Mouse (Mus musculus): ENCODE results near the gene Rab5if. TPM values are rescaled to one million over a fixed set of nuclear protein-coding genes. Genes with fewer than 3 reads are reported as not detected.

Rab5if gene
- polyA plus RNA-seq, 1 experiment from 2014 or later = 176 TPM

GRCm38 (mm10) chr2:156857385-156857791 lies 5.5 kb upstream of the Rab5if start:
- no peak for ATAC-seq (ENCODE audit: low FRiP score, low read depth)
- Histone ChIP-seq H3K27me3 (no peaks in the 10 kb centered on the region), H3K36me3 (peaks cover 28% of the 10 kb centered on the region), H3K4me1 (peaks cover 10% of the 10 kb centered on the region), H3K27ac (replicated peaks) (no peak overlapping the region), H3K9ac (replicated peaks) (no peak overlapping the region), H3K4me3 (no peak overlapping the region), H3K9me3 (no peaks in the 10 kb centered on the region), H3K4me2 (replicated peaks) (no peak overlapping the region)
- 78% methylated on average over 3 of the region's 3 CpGs for WGBS

- Histone ChIP-seq H3K27me3 (no peaks in the 10 kb centered on the region), H3K27ac (replicated peaks) (no peak within 1 kb of the TSS), H3K4me1 (peaks cover 10% of the 10 kb centered on the region), H3K9me3 (no peaks in the 10 kb centered on the region), H3K36me3 (peaks cover 27% of the 10 kb centered on the region), H3K4me3 (no peak within 1 kb of the TSS), H3K9ac (replicated peaks) (no peak within 1 kb of the TSS), H3K4me2 (replicated peaks) (no peak within 1 kb of the TSS)
- no peak for ATAC-seq (ENCODE audit: low FRiP score, low read depth)
- WGBS = 89% methylated on average over 2 of the region's 2 CpGs
Measured at GRCm38 (mm10) chr2:156857835-156858234, 5.1 kb upstream of the Rab5if start, which contains the start of gene 4930518I15Rik. Gene 4930518I15Rik (minus strand): TSS chr2:156857946.

- Histone ChIP-seq H3K4me3 (no peak overlapping the region), H3K27ac (replicated peaks) (no peak overlapping the region), H3K4me2 (replicated peaks) (no peak overlapping the region), H3K9me3 (no peaks in the 10 kb centered on the region), H3K27me3 (no peaks in the 10 kb centered on the region), H3K4me1 (peaks cover 12% of the 10 kb centered on the region), H3K9ac (replicated peaks) (no peak overlapping the region), H3K36me3 (peaks cover 27% of the 10 kb centered on the region)
- 92% methylated on average over 7 of the region's 7 CpGs for WGBS
- no peak for ATAC-seq (ENCODE audit: low FRiP score, low read depth)
Measured at GRCm38 (mm10) chr2:156858671-156859070, 4.3 kb upstream of the Rab5if start.

GRCm38 (mm10) chr2:156862041-156862717 lies 749 bp upstream of the Rab5if start:
- under 1% methylated on average over 19 of the region's 19 CpGs for WGBS
- no peak for ATAC-seq (ENCODE audit: low FRiP score, low read depth)
- Histone ChIP-seq H3K4me3 (peak overlapping the region; percentile 94), H3K9me3 (no peaks in the 10 kb centered on the region), H3K4me1 (peaks cover 23% of the 10 kb centered on the region), H3K27ac (replicated peaks) (peak overlapping the region; percentile 90), H3K4me2 (replicated peaks) (peak overlapping the region; percentile 57), H3K27me3 (no peaks in the 10 kb centered on the region), H3K9ac (replicated peaks) (peak overlapping the region; percentile 98), H3K36me3 (peaks cover 28% of the 10 kb centered on the region)

- Histone ChIP-seq H3K27me3 (no peaks in the 10 kb centered on the region), H3K4me2 (replicated peaks) (peak overlapping the region; percentile 83), H3K9ac (replicated peaks) (peak overlapping the region; percentile 98), H3K4me3 (peak overlapping the region; percentile 94), H3K36me3 (peaks cover 33% of the 10 kb centered on the region), H3K27ac (replicated peaks) (peak overlapping the region; percentile 90), H3K4me1 (peaks cover 23% of the 10 kb centered on the region), H3K9me3 (no peaks in the 10 kb centered on the region)
- WGBS = 3% methylated on average over 28 of the region's 28 CpGs
- ATAC-seq (ENCODE audit: low FRiP score, low read depth) = no peak
Measured at GRCm38 (mm10) chr2:156863487-156864160, 696 bp downstream of the Rab5if start.

- peak overlapping the region; percentile 83 for H3K4me2 ChIP-seq (replicated peaks)
- peaks cover 41% of the 10 kb centered on the region for H3K36me3 ChIP-seq
- no peaks in the 10 kb centered on the region for H3K9me3 ChIP-seq
- no peak overlapping the region for H3K9ac ChIP-seq (replicated peaks)
- WGBS = 92% methylated on average over 3 of the region's 3 CpGs
- ATAC-seq (ENCODE audit: low FRiP score, low read depth) = no peak
- no peak overlapping the region; the same call in 1 of the 2 replicates for H3K4me3 ChIP-seq
- H3K4me1 ChIP-seq = peaks cover 23% of the 10 kb centered on the region
- H3K27ac ChIP-seq (replicated peaks) = no peak overlapping the region
- no peaks in the 10 kb centered on the region for H3K27me3 ChIP-seq
Measured at GRCm38 (mm10) chr2:156864481-156864880, 1.6 kb downstream of the Rab5if start.

GRCm38 (mm10) chr2:156868994-156869393 lies 6.1 kb downstream of the Rab5if start:
- Histone ChIP-seq H3K9me3 (no peaks in the 10 kb centered on the region), H3K9ac (replicated peaks) (no peak overlapping the region), H3K27ac (replicated peaks) (no peak overlapping the region), H3K4me3 (no peak overlapping the region), H3K27me3 (no peaks in the 10 kb centered on the region), H3K4me2 (replicated peaks) (no peak overlapping the region), H3K36me3 (peaks cover 80% of the 10 kb centered on the region), H3K4me1 (peaks cover 7% of the 10 kb centered on the region)
- WGBS = 87% methylated on average over 8 of the region's 8 CpGs
- no peak for ATAC-seq (ENCODE audit: low FRiP score, low read depth)

- no peak for ATAC-seq (ENCODE audit: low FRiP score, low read depth)
Measured at GRCm38 (mm10) chr2:156869554-156869953, 6.6 kb downstream of the Rab5if start.

GRCm38 (mm10) chr2:156870519-156870918 lies 7.6 kb downstream of the Rab5if start:
- H3K4me2 ChIP-seq (replicated peaks) = no peak overlapping the region
- H3K27ac ChIP-seq (replicated peaks) = no peak overlapping the region
- 75% methylated on average over 6 of the region's 6 CpGs for WGBS
- no peaks in the 10 kb centered on the region for H3K9me3 ChIP-seq
- peaks cover 88% of the 10 kb centered on the region for H3K36me3 ChIP-seq
- H3K4me3 ChIP-seq = no peak overlapping the region
- ATAC-seq (ENCODE audit: low FRiP score, low read depth) = no peak
- no peaks in the 10 kb centered on the region for H3K27me3 ChIP-seq
- no peak overlapping the region for H3K9ac ChIP-seq (replicated peaks)
- H3K4me1 ChIP-seq = peaks cover under 1% of the 10 kb centered on the region; the same call in 1 of the 2 replicates

More at GRCm38 (mm10) chr2:156869554-156869953, 6.6 kb downstream of the Rab5if start:
- no peaks in the 10 kb centered on the region for H3K27me3 ChIP-seq
- H3K4me1 ChIP-seq = peaks cover 2% of the 10 kb centered on the region; the same call in 1 of the 2 replicates
- no peak overlapping the region for H3K4me3 ChIP-seq
- H3K9ac ChIP-seq (replicated peaks) = no peak overlapping the region
- H3K27ac ChIP-seq (replicated peaks) = no peak overlapping the region
- no peaks in the 10 kb centered on the region for H3K9me3 ChIP-seq
- 95% methylated on average over 7 of the region's 7 CpGs for WGBS
- peaks cover 85% of the 10 kb centered on the region for H3K36me3 ChIP-seq
- no peak overlapping the region for H3K4me2 ChIP-seq (replicated peaks)

GRCm38 (mm10) chr2:156873629-156874028 lies 10.7 kb downstream of the Rab5if start:
- H3K9me3 ChIP-seq = no peaks in the 10 kb centered on the region
- H3K36me3 ChIP-seq = peaks cover 60% of the 10 kb centered on the region
- no peaks in the 10 kb centered on the region for H3K27me3 ChIP-seq
- H3K4me2 ChIP-seq (replicated peaks) = no peak overlapping the region
- WGBS = 41% methylated on average over 5 of the region's 5 CpGs
- no peak overlapping the region for H3K27ac ChIP-seq (replicated peaks)
- no peak overlapping the region for H3K4me3 ChIP-seq
- no peaks in the 10 kb centered on the region; the same call in 1 of the 2 replicates for H3K4me1 ChIP-seq
- no peak for ATAC-seq (ENCODE audit: low FRiP score, low read depth)
- no peak overlapping the region for H3K9ac ChIP-seq (replicated peaks)

- Histone ChIP-seq H3K4me1 (no peaks in the 10 kb centered on the region; the same call in 1 of the 2 replicates), H3K9ac (replicated peaks) (no peak overlapping the region), H3K27me3 (no peaks in the 10 kb centered on the region), H3K4me3 (no peak overlapping the region), H3K9me3 (no peaks in the 10 kb centered on the region), H3K27ac (replicated peaks) (no peak overlapping the region), H3K36me3 (peaks cover 54% of the 10 kb centered on the region), H3K4me2 (replicated peaks) (no peak overlapping the region)
- no peak for ATAC-seq (ENCODE audit: low FRiP score, low read depth)
- 89% methylated on average over 8 of the region's 8 CpGs for WGBS
Measured at GRCm38 (mm10) chr2:156874047-156874759, 11.3 kb downstream of the Rab5if start.

Measured in midbrain, embryonic 12.5 days (tissue).